Mouse (Mus musculus) neural tube, embryonic 10.5 days (tissue): Measurements from ENCODE around the gene Krtap1-5.
"Not testable (repeated sequence)": the region's sequence is repeated elsewhere in the genome, so short reads cannot be mapped to it uniquely, and the experiment has no call there.

Experiments used
- DNase-seq: peaks from one replicate; pipeline ENCODE4 v3.0.0-alpha.2; 2017; ENCODE audit warnings: low spot score; ENCODE audit errors: extremely low spot score

Gene Krtap1-5

DNA sequence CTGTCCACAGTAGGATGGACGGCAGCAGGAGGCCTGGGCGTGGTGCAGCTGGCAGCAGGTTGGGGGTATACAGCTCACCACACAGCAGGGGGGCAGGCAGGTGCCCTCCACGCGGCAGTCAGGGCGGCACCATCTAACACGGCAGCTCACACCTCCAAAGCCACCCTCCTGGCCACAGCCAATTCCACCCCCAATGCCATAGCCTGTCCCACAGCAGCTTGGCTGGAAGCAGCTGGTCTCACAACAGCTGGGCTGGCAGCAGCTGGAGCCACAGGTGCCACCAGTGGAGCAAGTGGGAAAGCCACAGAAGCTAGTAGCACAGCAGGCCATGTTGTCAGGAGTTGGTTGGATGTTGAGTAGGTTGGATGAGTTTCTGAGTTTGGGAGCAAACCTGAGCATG is at the start of gene Krtap1-5:
Gene Krtap1-5, minus strand, starts transcription at position 381 of the 400 bp plus-strand sequence.
- DNase-seq, result no peak

DNA sequence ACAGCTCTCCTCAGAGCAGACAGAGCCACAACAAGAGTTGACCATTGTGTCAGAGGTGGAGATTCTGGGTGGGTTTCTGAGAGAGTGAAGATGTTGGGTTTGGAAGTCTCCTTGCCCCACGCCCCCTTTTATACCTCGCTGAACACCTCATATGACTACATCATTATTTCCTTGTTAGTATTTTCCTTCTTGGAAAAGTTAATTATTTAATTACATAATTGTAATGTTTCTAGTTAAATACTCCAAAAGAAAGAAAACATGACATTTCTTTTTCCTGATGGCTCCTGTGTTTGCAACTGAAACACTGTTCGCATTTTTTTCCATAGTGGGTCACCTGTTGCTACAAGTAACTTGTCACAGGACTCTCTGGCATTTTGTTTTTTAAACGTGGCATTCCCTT is 47.3 kb upstream of the Krtap1-5 start, which contains the start of gene Krtap4-1:
Gene Krtap4-1, minus strand, starts transcription at position 101 of the 400 bp plus-strand sequence.
- DNase-seq, result no peak

DNA sequence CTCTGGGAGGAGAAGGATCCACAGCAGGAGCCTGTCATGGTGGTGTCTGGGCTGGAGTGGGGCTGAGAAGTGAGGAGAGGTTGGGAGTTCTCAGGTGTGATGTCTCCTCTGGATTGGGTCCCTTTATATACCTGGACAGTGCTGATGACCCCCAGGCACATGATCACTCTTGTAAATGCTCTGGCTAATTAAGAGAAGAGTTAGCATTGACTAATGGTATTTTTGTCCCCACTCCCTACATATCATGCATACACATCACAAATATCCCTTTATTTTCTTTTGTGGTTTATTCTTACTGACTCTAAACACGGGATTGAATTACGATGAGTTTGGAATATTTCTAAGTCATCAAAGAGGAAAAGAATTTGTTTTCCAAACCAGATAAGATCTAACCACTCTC is 39.5 kb upstream of the Krtap1-5 start, which contains the start of gene Gm11562:
Gene Gm11562, minus strand, starts transcription at position 101 of the 400 bp plus-strand sequence.
- DNase-seq, result no peak

GRCm38 (mm10) chr11:99614796-99615363 is 34.1 kb upstream of the Krtap1-5 start, which contains the start of gene Krtap2-4:
Gene Krtap2-4, minus strand, starts transcription at chr11:99614846.
- no peak for DNase-seq

- not testable (repeated sequence) for DNase-seq
These were observed 29.3 kb upstream of the Krtap1-5 start, which contains the start of gene Gm11937 for GRCm38 (mm10) chr11:99610089-99610488. Gene Gm11937, minus strand, starts transcription at chr11:99610189.

GRCm38 (mm10) chr11:99609126-99609525 is 28.3 kb upstream of the Krtap1-5 start:
- no peak for DNase-seq

DNA sequence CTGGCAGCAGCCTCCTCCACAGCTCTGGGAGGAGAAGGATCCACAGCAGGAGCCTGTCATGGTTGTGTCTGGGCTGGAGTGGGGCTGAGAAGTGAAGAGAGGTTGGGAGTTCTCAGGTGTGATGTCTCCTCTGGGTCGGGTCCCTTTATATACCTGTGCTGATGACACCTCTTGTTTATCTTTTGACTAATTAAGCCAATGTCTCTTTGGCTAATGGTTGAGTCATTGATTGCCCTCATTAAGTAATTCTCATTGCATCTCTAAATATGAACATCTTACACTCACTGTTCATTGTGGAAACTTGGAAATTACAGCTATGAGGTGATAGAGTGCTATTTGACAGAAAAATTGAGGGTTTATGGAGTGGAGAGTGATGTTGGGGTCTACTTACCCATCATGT is 22.4 kb upstream of the Krtap1-5 start, which contains the start of gene Gm11938:
Gene Gm11938, minus strand, starts transcription at position 101 of the 400 bp plus-strand sequence.
- not testable (repeated sequence) for DNase-seq

GRCm38 (mm10) chr11:99597742-99598141 is 16.9 kb upstream of the Krtap1-5 start, which contains the start of gene Krtap9-3:
Gene Krtap9-3, minus strand, starts transcription at chr11:99598105.
- not testable (repeated sequence) for DNase-seq

- DNase-seq, result no peak
These were observed 10.2 kb upstream of the Krtap1-5 start, which contains the start of gene Krtap1-3 for GRCm38 (mm10) chr11:99590981-99591380. Gene Krtap1-3, minus strand, starts transcription at chr11:99591339.

- no peak for DNase-seq
These were observed 4.3 kb upstream of the Krtap1-5 start for GRCm38 (mm10) chr11:99585096-99585495.

- DNase-seq, result no peak
These were observed 2.5 kb upstream of the Krtap1-5 start, which contains the start of gene Krtap1-4 for GRCm38 (mm10) chr11:99583245-99583704. Gene Krtap1-4, minus strand, starts transcription at chr11:99583654.

- DNase-seq, result no peak
These were observed 748 bp upstream of the Krtap1-5 start for GRCm38 (mm10) chr11:99581564-99581963.

DNA sequence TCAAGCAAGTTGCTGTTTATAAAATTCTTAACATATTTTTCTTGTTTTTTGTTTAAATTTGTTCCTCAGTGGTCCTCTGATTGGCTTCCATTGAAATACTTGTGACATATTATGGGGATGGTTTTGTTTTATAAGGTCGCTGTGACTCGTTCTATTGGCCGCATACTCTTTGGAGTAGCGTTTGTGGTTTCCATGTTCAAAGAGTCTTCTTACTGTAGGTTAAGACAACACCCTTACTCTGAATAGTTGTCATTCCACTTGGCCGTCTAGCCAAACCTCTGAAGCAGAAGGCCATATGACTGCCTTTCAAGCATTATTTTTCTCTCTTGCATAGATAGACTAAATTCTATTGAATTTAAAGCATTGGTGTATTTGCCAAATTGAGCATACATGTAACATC is 235 bp upstream of the Krtap1-5 start:
- DNase-seq, result no peak

- peak; percentile 80 for DNase-seq
These were observed 6.7 kb downstream of the Krtap1-5 start for GRCm38 (mm10) chr11:99574106-99574505.

GRCm38 (mm10) chr11:99573164-99573563 is 7.7 kb downstream of the Krtap1-5 start:
- no peak for DNase-seq

DNA sequence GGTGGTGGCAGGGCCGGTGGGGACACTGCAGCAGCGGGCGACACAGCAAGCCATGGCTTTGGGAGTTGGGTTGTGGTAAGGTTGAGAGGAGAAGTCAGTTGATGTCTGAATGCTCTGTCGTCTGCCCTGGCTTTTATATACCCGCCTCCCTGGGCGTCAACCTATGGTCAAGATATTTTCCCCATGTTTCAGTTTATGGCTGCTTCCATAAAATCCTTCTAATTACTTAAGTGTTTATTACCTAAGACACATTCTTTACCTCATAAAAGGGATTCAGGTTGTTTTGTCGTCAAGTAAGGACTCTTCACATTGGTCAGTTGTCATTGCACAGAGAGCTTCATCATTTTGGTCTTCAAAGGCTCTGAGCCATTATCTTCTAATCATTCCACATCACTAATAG is 14.3 kb downstream of the Krtap1-5 start, which contains the start of gene Krtap3-1:
Gene Krtap3-1, minus strand, starts transcription at position 101 of the 400 bp plus-strand sequence.
- no peak for DNase-seq

DNA sequence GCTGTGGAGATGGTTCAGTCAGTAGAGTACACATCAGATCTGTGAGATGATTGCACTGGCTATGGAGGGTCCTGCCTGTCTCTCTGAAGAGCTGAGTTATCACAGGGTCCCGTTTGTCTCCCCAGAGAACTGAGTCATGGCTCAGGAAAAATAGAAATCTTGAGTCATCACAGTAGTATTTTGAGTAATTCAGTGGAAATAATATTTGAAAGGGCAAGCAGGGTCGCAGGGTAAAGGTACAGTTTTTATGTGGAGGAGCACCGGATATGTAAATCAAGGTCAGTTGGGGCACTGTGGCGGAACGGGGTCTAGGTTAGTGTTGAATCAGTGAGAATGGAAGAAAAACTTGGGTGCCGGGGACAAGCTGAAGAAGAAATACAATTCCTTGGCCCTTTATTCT is 18.2 kb downstream of the Krtap1-5 start:
- DNase-seq, result no peak

GRCm38 (mm10) chr11:99559366-99559765 is 21.4 kb downstream of the Krtap1-5 start, which contains the start of gene Gm11939:
Gene Gm11939, minus strand, starts transcription at chr11:99559466.
- DNase-seq, result no peak

DNA sequence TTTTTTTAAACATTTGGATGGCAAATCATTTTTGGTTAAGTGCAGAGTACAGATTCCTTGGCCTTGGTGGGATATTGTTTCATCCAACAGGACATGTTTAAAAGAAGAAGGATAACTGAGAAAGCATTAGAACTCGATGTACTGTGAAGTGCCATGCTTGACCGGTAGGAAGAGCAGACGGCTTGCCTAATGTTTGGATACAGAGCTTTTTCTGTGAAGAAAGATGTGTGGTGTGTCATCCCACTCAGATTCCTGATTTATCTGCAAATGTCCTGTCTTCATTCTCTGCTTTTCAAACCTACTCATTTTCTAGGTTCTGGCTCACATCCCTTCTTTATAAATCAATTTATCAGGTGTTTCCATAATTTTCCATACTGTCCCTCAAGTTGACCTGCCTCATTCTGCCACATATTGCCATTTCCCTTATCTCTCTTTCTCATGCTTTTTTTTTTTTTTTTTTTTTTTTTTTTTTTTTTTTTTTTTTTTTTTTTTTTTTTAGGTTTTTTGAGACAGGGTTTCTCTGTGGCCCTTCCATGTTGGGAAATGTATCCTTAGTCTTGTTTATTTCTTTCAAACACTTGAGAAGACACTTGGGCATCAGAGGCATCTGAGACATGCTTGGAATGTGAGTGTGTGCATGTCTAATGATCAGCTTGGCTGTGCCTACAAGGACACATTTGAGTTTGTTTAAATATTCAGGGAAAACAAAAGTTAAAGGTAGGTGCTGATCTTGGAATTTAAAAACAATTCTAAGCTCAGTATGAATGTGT is 22.7 kb downstream of the Krtap1-5 start:
- DNase-seq, result no peak

- DNase-seq, result no peak
These were observed 24.1 kb downstream of the Krtap1-5 start, which contains the start of gene Krtap3-2 for GRCm38 (mm10) chr11:99556753-99557152. Gene Krtap3-2, minus strand, starts transcription at chr11:99556853.

GRCm38 (mm10) chr11:99556195-99556594 is 24.6 kb downstream of the Krtap1-5 start:
- DNase-seq, result no peak

- no peak for DNase-seq
These were observed 30.1 kb downstream of the Krtap1-5 start, which contains the start of gene Krtap3-3 for GRCm38 (mm10) chr11:99550765-99551164. Gene Krtap3-3, minus strand, starts transcription at chr11:99550865.
